Mouse (Mus musculus): ENCODE data around the gene Cklf.

DNA sequence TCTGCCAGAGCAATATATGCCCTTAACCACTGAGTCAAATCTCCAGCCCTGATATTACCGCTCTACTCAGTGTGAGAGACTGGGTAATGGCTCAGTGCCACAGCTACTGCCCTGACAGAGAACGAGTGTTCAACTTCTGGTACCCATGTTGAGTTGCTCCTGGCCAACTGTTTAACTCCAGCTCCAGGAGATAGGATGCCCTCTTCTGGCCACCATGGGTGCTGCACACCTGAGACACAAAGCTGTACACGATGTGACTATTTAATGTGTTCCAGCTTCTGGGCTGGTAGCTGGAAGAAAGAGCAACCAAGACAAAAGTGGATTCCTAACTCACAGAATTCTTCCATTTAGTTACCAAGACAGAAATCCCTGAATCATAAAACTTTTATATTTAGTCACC is 2.4 kb downstream of the Cklf start:
- TF ChIP-seq CTCF (IDR thresholded peaks at IDR 0.05; ENCODE audit: low read depth), result peak; percentile 78
- no peak for TF ChIP-seq EP300 (IDR thresholded peaks at IDR 0.05; ENCODE audit: low read depth)

Data from liver, postnatal 0 days (tissue).